ENCODE assay signal across 11 mouse cellular contexts in genomic region chr15:84658655-84659054, GRCm38 (mm10).
"Had no signal": no experiment of that assay in that cellular context is flagged by ENCODE, and none has a peak within 500 bp of the region (broad histone marks: within the 10 kb centered on the region; RNA-seq: fewer than 3 reads in every experiment).

No protein-coding gene starts in this region.

- H3K9me3 ChIP-seq: limb, embryonic 15.5 days; liver, embryonic 12.5 days; midbrain, embryonic 15.5 days had no signal

- H3K4me2 ChIP-seq: limb, embryonic 15.5 days; liver, embryonic 12.5 days; lung, embryonic 14.5 days; midbrain, embryonic 11.5 days; midbrain, embryonic 15.5 days had no signal

- H3K9ac ChIP-seq: limb, embryonic 15.5 days; liver, embryonic 12.5 days; lung, embryonic 14.5 days; midbrain, embryonic 15.5 days had no signal

- DNase-seq: kidney, adult 18-20 months; kidney, postnatal 10 days; lung, embryonic 14.5 days; lung, postnatal 10 days; lung, postnatal 4 days; spleen, adult 18-20 months; thymus, postnatal 36 days had no signal

- H3K27ac ChIP-seq: limb, embryonic 15.5 days; liver, embryonic 12.5 days; midbrain, embryonic 15.5 days had no signal

- H3K36me3 ChIP-seq: limb, embryonic 15.5 days; liver, embryonic 12.5 days; midbrain, embryonic 15.5 days had no signal

- ATAC-seq: liver, embryonic 12.5 days; midbrain, embryonic 15.5 days had no signal

- H3K4me3 ChIP-seq: limb, embryonic 15.5 days; liver, embryonic 12.5 days; midbrain, embryonic 15.5 days had no signal

- H3K27me3 ChIP-seq: midbrain, embryonic 15.5 days had no signal
